Mouse (Mus musculus) kidney, adult 2 months (tissue): Measurements from ENCODE around the gene Ly6g6c. TPM values are rescaled to one million over a fixed set of nuclear protein-coding genes. Genes with fewer than 3 reads are reported as not detected.
A peak's percentile ranks its signal among the peaks of the same experiment; 100 is the strongest.

Experiments
- DNase-seq: peaks from one replicate; pipeline ENCODE4 v3.0.0; 2021
- H3K27ac ChIP-seq: fragments of 200-500 bp; 2 replicates; pipeline ENCODE4 v1.5.1; 2012; ENCODE audit warnings: low read depth, low read length, control low read depth, inconsistent platforms; ENCODE audit not compliant: insufficient read depth
- H3K27me3 ChIP-seq: fragments of 200-500 bp; replicated peaks from 2 replicates; pipeline ENCODE4 v1.6.1; 2012; ENCODE audit warnings: mild to moderate bottlenecking, moderate library complexity, low read length, inconsistent platforms; ENCODE audit not compliant: control insufficient read depth, insufficient read depth
- H3K36me3 ChIP-seq: fragments of 200-500 bp; 2 replicates; pipeline ENCODE4 v1.6.1; 2012; ENCODE audit warnings: mild to moderate bottlenecking, moderate library complexity, low read length, inconsistent platforms; ENCODE audit not compliant: control insufficient read depth, insufficient read depth
- H3K4me1 ChIP-seq: fragments of 200-500 bp; 2 replicates; pipeline ENCODE4 v1.6.1; 2011; ENCODE audit warnings: low read length; ENCODE audit not compliant: control insufficient read depth, insufficient read depth
- H3K4me3 ChIP-seq: fragments of 200-500 bp; 2 replicates; pipeline ENCODE4 v1.5.1; 2011; ENCODE audit warnings: mild to moderate bottlenecking, low read depth, low read length, control low read depth; ENCODE audit not compliant: insufficient read depth
- CTCF ChIP-seq: fragments of 200-500 bp; conservative IDR thresholded peaks from 2 replicates; pipeline ENCODE4 v1.5.1; 2011; ENCODE audit warnings: low read depth, mild to moderate bottlenecking, control low read depth, low read length, moderate library complexity, mixed read lengths; ENCODE audit not compliant: insufficient read depth, insufficient read length
- POLR2A ChIP-seq: fragments of 200-500 bp; IDR thresholded peaks from one replicate; pipeline ENCODE4 v1.6.1; 2011; ENCODE audit warnings: low read depth, low read length, control low read depth
- WGBS: fragments of 180-500 bp; shearing (Covaris S2); methylation state at CpG from one replicate; pipeline ENCODE4 v1.1.7; 2018; 5-methylcytosine and 5-hydroxymethylcytosine counted together
- polyA plus RNA-seq: library from polyadenylated mRNA; depleted of rRNA; stranded (reverse); fragments of >200 nt; gene quantifications from 2 replicates; pipeline ENCODE4 v1.2.3, GENCODE M21; 2012

Ly6g6c gene
- polyA plus RNA-seq, 1 experiment = 0.13 TPM

DNA sequence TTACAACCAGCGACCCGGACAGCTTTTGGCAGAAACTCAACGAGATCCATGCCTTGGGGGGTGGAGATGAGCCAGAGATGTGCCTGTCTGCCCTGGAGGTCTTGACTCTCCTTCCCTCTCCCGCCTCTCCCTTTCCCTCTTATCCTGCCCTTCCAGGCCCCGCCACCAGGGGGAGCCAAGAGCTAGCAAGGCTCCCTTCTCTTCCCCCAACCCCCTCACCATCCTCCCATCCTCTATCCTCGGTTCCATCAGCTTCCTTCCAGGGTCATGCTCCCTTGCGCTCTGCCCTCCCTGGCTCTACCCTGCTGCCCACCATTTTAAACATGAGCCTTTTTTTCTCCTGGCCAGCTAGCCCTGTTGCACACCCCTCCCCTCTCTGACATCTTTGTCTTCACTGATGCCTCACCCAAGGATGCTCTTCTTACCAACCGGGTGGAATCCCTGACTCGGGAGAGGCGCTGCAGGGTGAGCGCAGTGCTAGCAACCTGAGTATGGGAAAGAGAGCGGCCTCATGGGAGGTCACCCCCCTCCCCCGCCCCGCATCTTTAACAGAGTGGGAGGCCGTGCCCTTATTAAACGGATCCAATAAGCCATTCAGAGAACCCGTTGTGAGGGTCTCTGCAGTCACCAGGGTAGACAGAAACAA is 43.9 kb upstream of the Ly6g6c start:
- 13% methylated on average over 17 of the region's 17 CpGs for WGBS
- TF ChIP-seq POLR2A (no peak), CTCF (peak; percentile 95)
- Histone ChIP-seq H3K27ac (peak overlapping the region; percentile 86; the same call in 1 of the 2 replicates), H3K27me3 (no peaks in the 10 kb centered on the region), H3K4me1 (no peaks in the 10 kb centered on the region), H3K4me3 (no peak overlapping the region), H3K36me3 (no peaks in the 10 kb centered on the region)
- DNase-seq = peak; percentile 87

- H3K4me3 ChIP-seq = no peak overlapping the region
- no peaks in the 10 kb centered on the region for H3K36me3 ChIP-seq
- 66% methylated on average over 6 of the region's 6 CpGs for WGBS
- peak; percentile 44 for DNase-seq
- H3K27ac ChIP-seq = peak overlapping the region; percentile 86
- H3K4me1 ChIP-seq = no peaks in the 10 kb centered on the region
- no peak for TF ChIP-seq CTCF
- TF ChIP-seq POLR2A = no peak
- H3K27me3 ChIP-seq = no peaks in the 10 kb centered on the region
Observed at GRCm38 (mm10) chr17:35021842-35022477, 43.2 kb upstream of the Ly6g6c start.

DNA sequence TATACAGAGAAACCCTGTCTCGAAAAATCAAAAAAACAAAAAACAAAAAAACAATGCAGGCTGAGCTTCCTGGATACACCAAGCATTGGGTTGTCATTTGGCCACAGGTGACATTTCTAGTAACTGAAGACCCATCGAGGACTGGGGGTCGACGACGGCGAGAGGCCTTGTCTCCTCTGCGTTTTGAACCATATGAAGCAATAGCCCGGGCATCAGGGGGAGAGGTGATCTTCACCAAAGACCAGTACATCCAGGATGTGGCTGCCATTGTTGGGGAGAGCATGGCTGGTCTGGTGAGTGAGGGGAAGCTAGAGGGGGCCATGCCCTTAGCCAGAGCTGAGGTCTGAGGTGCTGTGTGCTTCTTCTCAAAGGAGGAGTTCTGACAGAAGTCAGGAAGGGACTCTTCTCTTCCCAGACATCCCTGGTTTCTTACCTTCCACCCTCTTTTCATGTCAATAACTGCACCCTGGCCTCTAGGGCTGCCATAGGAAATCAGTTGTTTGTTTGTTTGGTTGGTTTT is 42.6 kb upstream of the Ly6g6c start:
- no peaks in the 10 kb centered on the region for H3K36me3 ChIP-seq
- no peak for DNase-seq
- H3K27ac ChIP-seq = peak overlapping the region; percentile 32; the same call in 1 of the 2 replicates
- H3K4me3 ChIP-seq = no peak overlapping the region
- 92% methylated on average over 8 of the region's 8 CpGs for WGBS
- no peaks in the 10 kb centered on the region for H3K27me3 ChIP-seq
- H3K4me1 ChIP-seq = no peaks in the 10 kb centered on the region
- no peak for TF ChIP-seq CTCF
- TF ChIP-seq POLR2A = no peak

- no peaks in the 10 kb centered on the region for H3K27me3 ChIP-seq
- 86% methylated on average over 5 of the region's 5 CpGs for WGBS
- DNase-seq = no peak
- no peaks in the 10 kb centered on the region for H3K36me3 ChIP-seq
- H3K4me1 ChIP-seq = no peaks in the 10 kb centered on the region
- TF ChIP-seq CTCF (no peak), POLR2A (no peak)
- H3K27ac ChIP-seq = no peak overlapping the region
- H3K4me3 ChIP-seq = no peak overlapping the region
Observed at GRCm38 (mm10) chr17:35023221-35023620, 42.0 kb upstream of the Ly6g6c start.

DNA sequence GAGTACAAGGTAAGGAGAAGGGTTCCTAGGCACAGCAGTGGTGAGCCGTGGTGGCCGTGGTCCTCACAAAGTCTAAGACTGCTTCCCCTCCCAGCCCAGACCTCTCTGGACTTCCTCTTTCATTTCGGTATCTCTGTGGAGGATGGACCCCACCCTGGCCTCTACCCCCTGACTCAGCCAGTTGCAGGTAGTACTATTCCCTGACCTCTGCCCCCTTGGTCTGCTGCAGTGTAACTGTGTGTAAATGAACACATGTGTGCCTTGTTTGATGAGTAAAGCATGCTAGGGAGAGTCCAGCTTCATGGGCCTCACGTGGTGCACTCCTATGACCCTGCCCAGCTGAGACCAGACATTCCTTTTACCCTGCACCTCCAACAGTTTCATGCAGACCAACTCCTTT is 41.4 kb upstream of the Ly6g6c start:
- Histone ChIP-seq H3K27ac (no peak overlapping the region), H3K36me3 (no peaks in the 10 kb centered on the region), H3K27me3 (no peaks in the 10 kb centered on the region), H3K4me3 (no peak overlapping the region), H3K4me1 (no peaks in the 10 kb centered on the region)
- WGBS = 64% methylated on average over 4 of the region's 4 CpGs
- no peak for TF ChIP-seq POLR2A
- no peak for TF ChIP-seq CTCF
- no peak for DNase-seq

- Histone ChIP-seq H3K4me3 (no peak overlapping the region), H3K27ac (no peak overlapping the region), H3K27me3 (no peaks in the 10 kb centered on the region), H3K4me1 (no peaks in the 10 kb centered on the region), H3K36me3 (no peaks in the 10 kb centered on the region)
- 72% methylated on average over 13 of the region's 13 CpGs for WGBS
- no peak for DNase-seq
- no peak for TF ChIP-seq POLR2A
- TF ChIP-seq CTCF = no peak
Observed at GRCm38 (mm10) chr17:35024261-35024660, 40.9 kb upstream of the Ly6g6c start.
